In the genomic region with DNA sequence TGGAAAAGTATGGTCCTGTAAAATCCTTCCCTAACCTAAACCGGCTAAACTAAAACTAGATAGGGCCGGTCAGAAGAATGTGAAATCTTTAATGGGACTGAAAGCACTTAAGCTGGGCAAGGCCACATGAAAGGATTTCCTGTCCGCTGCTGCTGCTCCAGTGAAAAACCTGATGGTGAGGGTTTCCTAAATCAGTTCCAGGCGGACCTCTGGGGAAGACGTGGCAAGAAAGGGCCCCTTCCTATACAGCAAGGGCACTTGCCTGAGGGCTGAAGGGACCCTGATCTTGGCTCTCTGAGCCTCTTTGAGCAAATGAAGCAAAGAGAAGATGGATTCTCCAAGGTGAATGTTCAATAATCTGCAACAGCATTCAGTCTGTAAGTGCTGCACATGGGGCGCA, we compare ENCODE assay signal across 13 mouse cellular contexts.
DNase-seq lines count a peak whose midpoint lies in the region; ATAC-seq lines count a peak whose summit lies in the region.
"Had no signal": no experiment of that assay in that cellular context is flagged by ENCODE, and none has a peak within 500 bp of the region (broad histone marks: within the 10 kb centered on the region; RNA-seq: fewer than 3 reads in every experiment).

No protein-coding gene starts in this region.

- peaks cover 42% of the 10 kb centered on the region for H3K36me3 ChIP-seq in forebrain, embryonic 10.5 days (replicated peaks)
- H3K36me3 ChIP-seq in forebrain, embryonic 16.5 days (ENCODE audit: control insufficient read depth, insufficient read depth), result no peaks in the 10 kb centered on the region
- peaks cover 13% of the 10 kb centered on the region; the same call in 1 of the 2 replicates for H3K36me3 ChIP-seq in kidney, embryonic 16.5 days (ENCODE audit: insufficient read depth, low read length)
- 0 out of 2 replicates have a peak, but pooled peaks cover 4% of the 10 kb centered on the region for H3K36me3 ChIP-seq in limb, embryonic 11.5 days (ENCODE audit: control insufficient read depth, insufficient read depth, low read length)

- no peak overlapping the region for H3K4me2 ChIP-seq in forebrain, embryonic 16.5 days (ENCODE audit: low read length)
- no peak overlapping the region for H3K4me2 ChIP-seq in kidney, embryonic 16.5 days (replicated peaks; ENCODE audit: low read depth, low read length)
- H3K4me2 ChIP-seq in limb, embryonic 11.5 days (ENCODE audit: low read depth, severe bottlenecking), result no peak overlapping the region
- H3K4me2 ChIP-seq: midbrain, embryonic 12.5 days had no signal

- peak; percentile 37 for DNase-seq in forebrain, embryonic 10.5 days (ENCODE audit: extremely low spot score, low spot score)
- no peak for DNase-seq in kidney, postnatal 10 days
- peak; percentile 74 for DNase-seq in embryo, embryonic 10.5 days (ENCODE audit: low spot score)
- peak; percentile 79 for DNase-seq in limb, embryonic 11.5 days (ENCODE audit: low spot score)
- DNase-seq in urinary bladder, postnatal 36 days (ENCODE audit: low spot score in 2 of 2), result no peak
- DNase-seq: cerebellum, postnatal 14 days; gastrocnemius, postnatal 25 days; left cerebral cortex, postnatal 4 days; right cerebral cortex, postnatal 4 days had no signal

- peak overlapping the region; percentile 81 for H3K27ac ChIP-seq in forebrain, embryonic 10.5 days
- no peak overlapping the region for H3K27ac ChIP-seq in forebrain, embryonic 16.5 days (ENCODE audit: low read length)
- peak overlapping the region; percentile 89 for H3K27ac ChIP-seq in kidney, embryonic 16.5 days (ENCODE audit: low read length)
- peak overlapping the region; percentile 91 for H3K27ac ChIP-seq in limb, embryonic 11.5 days (replicated peaks; ENCODE audit: low read depth, low read length)
- H3K27ac ChIP-seq: midbrain, embryonic 12.5 days had no signal

- no peak overlapping the region for H3K4me3 ChIP-seq in forebrain, embryonic 10.5 days
- no peak overlapping the region for H3K4me3 ChIP-seq in forebrain, embryonic 16.5 days (replicated peaks; ENCODE audit: low read length)
- H3K4me3 ChIP-seq in kidney, embryonic 16.5 days (ENCODE audit: low read length), result no peak overlapping the region
- H3K4me3 ChIP-seq in limb, embryonic 11.5 days (ENCODE audit: low read depth, low read length), result no peak overlapping the region
- H3K4me3 ChIP-seq: midbrain, embryonic 12.5 days had no signal

- no peak overlapping the region for H3K9ac ChIP-seq in forebrain, embryonic 16.5 days (replicated peaks; ENCODE audit: low read depth, low read length)
- H3K9ac ChIP-seq in kidney, embryonic 16.5 days (replicated peaks; ENCODE audit: low read length), result no peak overlapping the region; the same call in 1 of the 2 replicates
- no peak overlapping the region for H3K9ac ChIP-seq in limb, embryonic 11.5 days (ENCODE audit: low read length)
- H3K9ac ChIP-seq: midbrain, embryonic 12.5 days had no signal

- H3K4me1 ChIP-seq in forebrain, embryonic 10.5 days, result peaks cover 38% of the 10 kb centered on the region
- H3K4me1 ChIP-seq in forebrain, embryonic 16.5 days (replicated peaks; ENCODE audit: control insufficient read depth, insufficient read depth, low read length), result no peaks in the 10 kb centered on the region
- peaks cover 53% of the 10 kb centered on the region for H3K4me1 ChIP-seq in kidney, embryonic 16.5 days (ENCODE audit: insufficient read depth, low read length)
- H3K4me1 ChIP-seq in limb, embryonic 11.5 days (ENCODE audit: control insufficient read depth, insufficient read depth, low read length), result peaks cover 30% of the 10 kb centered on the region

- 48% methylated on average over 6 of the region's 6 CpGs for WGBS in forebrain, embryonic 10.5 days
- 55% methylated on average over 6 of the region's 6 CpGs for WGBS in forebrain, embryonic 16.5 days
- WGBS in kidney, embryonic 16.5 days, result 47% methylated on average over 6 of the region's 6 CpGs
- 4% methylated on average over 6 of the region's 6 CpGs for WGBS in limb, embryonic 11.5 days

- no peaks in the 10 kb centered on the region for H3K27me3 ChIP-seq in forebrain, embryonic 10.5 days (ENCODE audit: poor library complexity, severe bottlenecking)
- H3K27me3 ChIP-seq in forebrain, embryonic 16.5 days (replicated peaks; ENCODE audit: control insufficient read depth, insufficient read depth, low read length), result no peaks in the 10 kb centered on the region
- H3K27me3 ChIP-seq in kidney, embryonic 16.5 days (ENCODE audit: insufficient read depth, low read length), result no peaks in the 10 kb centered on the region
- no peaks in the 10 kb centered on the region for H3K27me3 ChIP-seq in limb, embryonic 11.5 days (ENCODE audit: control insufficient read depth, insufficient read depth, low read length)
- H3K27me3 ChIP-seq: midbrain, embryonic 12.5 days had no signal

- ATAC-seq in forebrain, embryonic 16.5 days, result no peak
- ATAC-seq in kidney, embryonic 16.5 days (ENCODE audit: low FRiP score, low TSS enrichment), result no peak
- peak; percentile 55 for ATAC-seq in limb, embryonic 11.5 days (ENCODE audit: insufficient number of reproducible peaks, low FRiP score, low TSS enrichment, low read depth)
- no peak for ATAC-seq in monocyte, adult 5-6 weeks (replicated peaks; ENCODE audit: insufficient number of reproducible peaks, low FRiP score, low TSS enrichment, poor library complexity, severe bottlenecking)

- no peaks in the 10 kb centered on the region for H3K9me3 ChIP-seq in forebrain, embryonic 10.5 days
- no peaks in the 10 kb centered on the region for H3K9me3 ChIP-seq in forebrain, embryonic 16.5 days (ENCODE audit: control insufficient read depth, low read length)
- no peaks in the 10 kb centered on the region for H3K9me3 ChIP-seq in kidney, embryonic 16.5 days (ENCODE audit: low read length)
- no peaks in the 10 kb centered on the region for H3K9me3 ChIP-seq in limb, embryonic 11.5 days (ENCODE audit: control insufficient read depth, low read length)
- H3K9me3 ChIP-seq: midbrain, embryonic 12.5 days had no signal

Comparison
In these comparisons a context has a peak if more than half of its experiments do, and no peak if none do; other contexts are left out.
1. DNase-seq: peak in forebrain, embryonic 10.5 days (single experiment), embryo, embryonic 10.5 days (single experiment) and limb, embryonic 11.5 days (single experiment); none in kidney, postnatal 10 days (single experiment) and urinary bladder, postnatal 36 days (0 of 2).